Mouse (Mus musculus): ENCODE results near the gene Prkcg.

- TF ChIP-seq CTCF (IDR thresholded peaks at IDR 0.05; ENCODE audit: low read depth): no peak
- no peak for TF ChIP-seq EP300 (IDR thresholded peaks at IDR 0.05; ENCODE audit: low read depth)
Measured at GRCm38 (mm10) chr7:3268291-3268690, 20.7 kb upstream of the Prkcg start.

Data from liver, postnatal 0 days (tissue).